Mouse (Mus musculus): Measurements from ENCODE around the gene Npcd.

The Npcd gene

GRCm38 (mm10) chr15:79745883-79746282 lies 88.2 kb downstream of the Npcd start:
- in situ Hi-C loops (cut with MboI, MseI) = no loop called here

GRCm38 (mm10) chr15:79745312-79745711 lies 88.7 kb downstream of the Npcd start:
- in situ Hi-C loops (cut with MboI, MseI) = no loop called here

- in situ Hi-C loops (cut with MboI, MseI) = no loop called here
Observed at GRCm38 (mm10) chr15:79744742-79745141, 89.3 kb downstream of the Npcd start.

GRCm38 (mm10) chr15:79744001-79744400 lies 90.0 kb downstream of the Npcd start:
- in situ Hi-C loops (cut with MboI, MseI) = no loop called here

GRCm38 (mm10) chr15:79742706-79743023 lies 91.4 kb downstream of the Npcd start:
- in situ Hi-C loops (cut with MboI, MseI) = no loop called here

- in situ Hi-C loops (cut with MboI, MseI) = no loop called here
Observed at GRCm38 (mm10) chr15:79741921-79742705, 91.9 kb downstream of the Npcd start, which contains the start of gene Sun2. Sun2 (minus strand) TSS chr15:79742536.

GRCm38 (mm10) chr15:79741173-79741858 lies 92.7 kb downstream of the Npcd start:
- in situ Hi-C loops (cut with MboI, MseI) = no loop called here

GRCm38 (mm10) chr15:79740739-79741138 lies 93.3 kb downstream of the Npcd start:
- in situ Hi-C loops (cut with MboI, MseI) = no loop called here

Data from T-helper 17 cell (primary cell).